ENCODE assay signal across 20 mouse cellular contexts in genomic region chr10:78447396-78447795, GRCm38 (mm10).
"Had no signal": no experiment of that assay in that cellular context is flagged by ENCODE, and none has a peak within 500 bp of the region (broad histone marks: within the 10 kb centered on the region; RNA-seq: fewer than 3 reads in every experiment).

No protein-coding gene starts in this region.

- H3K4me1 ChIP-seq: liver, embryonic 12.5 days; liver, embryonic 15.5 days; lung, embryonic 15.5 days; stomach, embryonic 15.5 days had no signal

- H3K9me3 ChIP-seq: liver, embryonic 12.5 days; liver, embryonic 15.5 days; lung, embryonic 15.5 days; megakaryocyte, embryonic 14.5 days; midbrain, embryonic 10.5 days; midbrain, embryonic 13.5 days; neural tube, embryonic 13.5 days; stomach, embryonic 15.5 days had no signal

- H3K27ac ChIP-seq: hindbrain, postnatal 0 days; kidney, postnatal 0 days; left cerebral cortex, adult 2 months; liver, embryonic 12.5 days; liver, embryonic 15.5 days; lung, embryonic 15.5 days; midbrain, embryonic 10.5 days; midbrain, embryonic 13.5 days; neural tube, embryonic 13.5 days; stomach, embryonic 15.5 days had no signal

- H3K27me3 ChIP-seq: liver, embryonic 12.5 days; liver, embryonic 15.5 days; lung, embryonic 15.5 days; megakaryocyte, embryonic 14.5 days; midbrain, embryonic 13.5 days; neural tube, embryonic 13.5 days; stomach, embryonic 15.5 days had no signal

- DNase-seq: layer of hippocampus, postnatal 36 days; lung, adult 18-20 months; lung, postnatal 10 days; lung, postnatal 36 days; retina, postnatal 1 day; right cerebral cortex, postnatal 25 days; spleen, adult 18-20 months; thymus, postnatal 25 days had no signal

- H3K36me3 ChIP-seq: stomach, embryonic 15.5 days had no signal

- H3K4me3 ChIP-seq: left cerebral cortex, adult 2 months; liver, embryonic 12.5 days; liver, embryonic 15.5 days; lung, embryonic 15.5 days; megakaryocyte, embryonic 14.5 days; midbrain, embryonic 10.5 days; midbrain, embryonic 13.5 days; myocyte; neural tube, embryonic 13.5 days; stomach, embryonic 15.5 days had no signal
